Mouse (Mus musculus) spleen, adult 2 months (tissue): Measurements from ENCODE around the gene Nim1k.

ENCODE experiments used
- CTCF ChIP-seq: fragments of 200-500 bp; IDR thresholded peaks from 2 replicates; pipeline ENCODE4 v1.5.1; 2011; ENCODE audit warnings: mild to moderate bottlenecking, inconsistent platforms; ENCODE audit not compliant: insufficient read depth, insufficient read length, insufficient replicate concordance; ENCODE audit errors: extremely low read depth
- POLR2A ChIP-seq: fragments of 200-500 bp; IDR thresholded peaks from 2 replicates; pipeline ENCODE4 v1.6.1; 2011; ENCODE audit warnings: low read depth, low read length, inconsistent platforms

GRCm38 (mm10) chr13:119792791-119793404 is 37.2 kb upstream of the Nim1k start:
- TF ChIP-seq POLR2A (no peak), CTCF (no peak)
